8 mouse cellular contexts compared by ENCODE assay signal in genomic region chr3:135689773-135690567, GRCm38 (mm10). TPM values are rescaled to one million over a fixed set of nuclear protein-coding genes. Genes with fewer than 3 reads are reported as not detected.
DNase-seq lines count a peak whose midpoint lies in the region; ATAC-seq and TF ChIP-seq lines count a peak whose summit lies in the region.

No protein-coding gene starts in this region.

- no peak for TF ChIP-seq CTCF in bone marrow macrophage, adult 2 months (IDR thresholded peaks at IDR 0.05; ENCODE audit: low read depth, low read length)

- H3K9ac ChIP-seq in kidney, embryonic 16.5 days (replicated peaks; ENCODE audit: low read length), result peak overlapping the region; percentile 99
- H3K9ac ChIP-seq in hindbrain, embryonic 13.5 days, result peak overlapping the region; percentile 96
- peak overlapping the region; percentile 93 for H3K9ac ChIP-seq in midbrain, embryonic 14.5 days (replicated peaks; ENCODE audit: low read length)

- H3K27ac ChIP-seq in kidney, embryonic 16.5 days (ENCODE audit: low read length), result peak overlapping the region; percentile 91
- H3K27ac ChIP-seq in bone marrow macrophage, adult 2 months (ENCODE audit: insufficient read depth, low read depth, low read length), result peak overlapping the region; percentile 84
- 0 out of 2 replicates have a peak overlapping the region, but pooled peaks have one; percentile 95 for H3K27ac ChIP-seq in hindbrain, embryonic 13.5 days
- H3K27ac ChIP-seq in midbrain, embryonic 14.5 days (replicated peaks; ENCODE audit: low read depth, low read length), result peak overlapping the region; percentile 90; the same call in 1 of the 2 replicates

- no peak for ATAC-seq in kidney, embryonic 16.5 days (ENCODE audit: low FRiP score, low TSS enrichment)
- ATAC-seq in hindbrain, embryonic 13.5 days (ENCODE audit: low FRiP score), result no peak
- ATAC-seq in midbrain, embryonic 14.5 days (ENCODE audit: low FRiP score, low TSS enrichment), result no peak

- peak overlapping the region; percentile 92 for H3K4me2 ChIP-seq in kidney, embryonic 16.5 days (replicated peaks; ENCODE audit: low read depth, low read length)
- peak overlapping the region; percentile 77 for H3K4me2 ChIP-seq in hindbrain, embryonic 13.5 days
- H3K4me2 ChIP-seq in midbrain, embryonic 14.5 days (ENCODE audit: low read length), result peak overlapping the region; percentile 79

- H3K4me3 ChIP-seq in kidney, embryonic 16.5 days (ENCODE audit: low read length), result peak overlapping the region; percentile 88
- H3K4me3 ChIP-seq in bone marrow macrophage, adult 2 months (ENCODE audit: insufficient read depth, low read length), result peak overlapping the region; percentile 93
- peak overlapping the region; percentile 82 for H3K4me3 ChIP-seq in hindbrain, embryonic 13.5 days
- H3K4me3 ChIP-seq in midbrain, embryonic 14.5 days (replicated peaks; ENCODE audit: low read depth, low read length), result peak overlapping the region; percentile 80

- no peaks in the 10 kb centered on the region for H3K27me3 ChIP-seq in kidney, embryonic 16.5 days (ENCODE audit: insufficient read depth, low read length)
- H3K27me3 ChIP-seq in hindbrain, embryonic 13.5 days, result no peaks in the 10 kb centered on the region
- H3K27me3 ChIP-seq in midbrain, embryonic 14.5 days (ENCODE audit: control insufficient read depth, insufficient read depth, low read length), result no peaks in the 10 kb centered on the region

- DNase-seq in kidney, postnatal 10 days, result no peak
- no peak for DNase-seq in midbrain, embryonic 14.5 days
- DNase-seq in adrenal gland, adult 8-10 months, result no peak
- DNase-seq in kidney, adult 8-10 months, result no peak
- DNase-seq in adrenal gland, postnatal 4 days (ENCODE audit: low spot score in 2 of 2), result no peak

- H3K9me3 ChIP-seq in kidney, embryonic 16.5 days (ENCODE audit: low read length), result no peaks in the 10 kb centered on the region
- no peaks in the 10 kb centered on the region for H3K9me3 ChIP-seq in hindbrain, embryonic 13.5 days
- H3K9me3 ChIP-seq in midbrain, embryonic 14.5 days (ENCODE audit: control insufficient read depth, low read length), result no peaks in the 10 kb centered on the region

- 0 out of 2 replicates have a peak, but pooled peaks cover 6% of the 10 kb centered on the region for H3K36me3 ChIP-seq in kidney, embryonic 16.5 days (ENCODE audit: insufficient read depth, low read length)
- H3K36me3 ChIP-seq in hindbrain, embryonic 13.5 days, result no peaks in the 10 kb centered on the region
- H3K36me3 ChIP-seq in midbrain, embryonic 14.5 days (ENCODE audit: control insufficient read depth, insufficient read depth, low read length), result no peaks in the 10 kb centered on the region

- H3K4me1 ChIP-seq in kidney, embryonic 16.5 days (ENCODE audit: insufficient read depth, low read length), result peaks cover 42% of the 10 kb centered on the region
- peaks cover 37% of the 10 kb centered on the region for H3K4me1 ChIP-seq in bone marrow macrophage, adult 2 months (ENCODE audit: control insufficient read depth, insufficient read depth, low read length)
- peaks cover 39% of the 10 kb centered on the region for H3K4me1 ChIP-seq in hindbrain, embryonic 13.5 days (replicated peaks)
- peaks cover 13% of the 10 kb centered on the region; the same call in 1 of the 2 replicates for H3K4me1 ChIP-seq in midbrain, embryonic 14.5 days (ENCODE audit: control insufficient read depth, insufficient read depth, low read length)

- no peak for TF ChIP-seq POLR2A in bone marrow macrophage, adult 2 months (IDR thresholded peaks at IDR 0.05; ENCODE audit: borderline replicate concordance, low read depth, low read length)

- WGBS in kidney, embryonic 16.5 days, result 40% methylated on average over 10 of the region's 10 CpGs
- WGBS in hindbrain, embryonic 13.5 days, result 51% methylated on average over 10 of the region's 10 CpGs
- WGBS in midbrain, embryonic 14.5 days, result 56% methylated on average over 10 of the region's 10 CpGs

RNA-seq across cellular contexts. Expression of gene Nfkb1, which starts 1.4 kb away (rescaled TPM):
- polyA plus RNA-seq in kidney, embryonic 16.5 days (2015; fragmentation: Nextera tagmentation; extraction: Ambion mirVana), result 18.5 and 20.4 TPM in 2 replicates
- 106 and 111 TPM in 2 replicates for polyA plus RNA-seq in bone marrow macrophage, adult 2 months (2012; ENCODE audit: insufficient read depth, insufficient read length, missing spikeins)
- polyA plus RNA-seq in hindbrain, embryonic 13.5 days (2015; fragmentation: Nextera tagmentation; extraction: Ambion mirVana), result 8.0 and 8.2 TPM in 2 replicates
- 7.6 and 8.7 TPM in 2 replicates for polyA plus RNA-seq in midbrain, embryonic 14.5 days (2014; fragmentation: Nextera tagmentation; extraction: Ambion mirVana)
- total RNA-seq in adrenal gland, adult 8-10 months (2022), result 10 to 100 TPM; 55.7 to 60.5 (median 58.6) TPM
- total RNA-seq in adrenal gland, postnatal 4 days (2021), result 10 to 100 TPM; 71.3 to 74.6 TPM
